Mouse (Mus musculus) layer of hippocampus, postnatal 14 days (tissue): ENCODE data around the gene Mt3. TPM values are rescaled to one million over a fixed set of nuclear protein-coding genes. Genes with fewer than 3 reads are reported as not detected.
"Not testable (repeated sequence)": the region's sequence is repeated elsewhere in the genome, so short reads cannot be mapped to it uniquely, and the experiment has no call there.

ENCODE experiments used
- DNase-seq, 2 experiments: peaks; one replicate each; pipeline ENCODE4 v3.0.0; 2021 to 2022; ENCODE audit warnings: low spot score in 2 of 2, mixed read lengths in 1 of 2
- long read RNA-seq, 2 experiments: library from polyadenylated mRNA; stranded (forward); transcript quantifications; one replicate each; pipeline ENCODE4 v2.0.0; 2021
- total RNA-seq, 2 experiments: library from RNA; stranded (reverse); gene quantifications; 2 replicates each; pipeline ENCODE4 v1.2.3; 2021

Gene Mt3
- 1,000 to 10,000 TPM; 1,034 to 1,120 TPM for total RNA-seq
- long read RNA-seq, experiment 1, transcript Mt3-201 (3 exons, 536 nt), result major isoform, 89 of 103 reads
- long read RNA-seq, experiment 1, transcript Mt3-203 (2 exons, 477 nt), result minor isoform, 5 of 103 reads
- long read RNA-seq, experiment 1, partial matches to known transcripts, result 0 of 103 reads
- long read RNA-seq, experiment 1, other reads (novel, unspliced or antisense), result 6 of 103 reads
- long read RNA-seq, experiment 2, transcript Mt3-201 (3 exons, 536 nt), result major isoform, 246 of 264 reads
- long read RNA-seq, experiment 2, transcript Mt3-203 (2 exons, 477 nt), result minor isoform, 7 of 264 reads
- long read RNA-seq, experiment 2, partial matches to known transcripts, result 2 of 264 reads
- long read RNA-seq, experiment 2, other reads (novel, unspliced or antisense), result 8 of 264 reads

DNA sequence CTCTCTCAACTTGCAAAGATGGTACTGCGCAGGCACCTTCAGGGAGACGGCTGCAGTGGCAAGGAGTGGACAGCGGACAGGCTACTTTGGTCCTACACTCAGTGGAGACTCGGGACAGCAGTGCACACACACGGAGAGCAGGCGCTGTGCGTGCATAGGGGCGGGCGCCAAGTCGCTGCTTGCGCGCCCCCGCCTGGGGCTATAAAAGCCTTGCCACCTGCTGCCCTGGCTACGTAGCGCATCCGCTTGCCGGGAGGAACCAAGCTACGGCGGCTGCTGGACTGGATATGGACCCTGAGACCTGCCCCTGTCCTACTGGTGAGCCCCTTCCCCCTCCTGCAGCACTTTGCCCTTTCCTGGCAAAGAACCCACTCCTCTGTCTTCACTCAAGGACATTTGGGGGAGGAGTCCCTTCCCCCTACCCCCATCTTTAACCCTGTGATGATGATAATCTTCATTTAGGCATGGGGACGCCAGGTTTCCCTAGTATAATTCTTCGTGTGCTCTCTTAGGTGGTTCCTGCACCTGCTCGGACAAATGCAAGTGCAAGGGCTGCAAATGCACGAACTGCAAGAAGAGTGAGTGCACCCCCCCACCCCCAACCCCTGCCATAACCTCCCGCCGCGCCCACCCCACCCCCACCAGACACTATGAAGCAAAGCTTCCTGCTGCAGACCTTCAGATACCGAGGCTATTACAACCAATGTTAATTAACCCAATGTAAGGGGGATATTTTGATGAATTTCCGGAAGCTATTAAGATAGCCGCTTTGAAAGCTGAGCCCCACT lies at the start of gene Mt3:
Mt3 (plus strand) TSS at position 95 of the 788 bp plus-strand sequence.
- peak; percentile 89 for DNase-seq

- peak in 1 of 2 experiments; percentile 63 for DNase-seq
Observed at GRCm38 (mm10) chr8:94104146-94104545, 48.3 kb upstream of the Mt3 start.

DNA sequence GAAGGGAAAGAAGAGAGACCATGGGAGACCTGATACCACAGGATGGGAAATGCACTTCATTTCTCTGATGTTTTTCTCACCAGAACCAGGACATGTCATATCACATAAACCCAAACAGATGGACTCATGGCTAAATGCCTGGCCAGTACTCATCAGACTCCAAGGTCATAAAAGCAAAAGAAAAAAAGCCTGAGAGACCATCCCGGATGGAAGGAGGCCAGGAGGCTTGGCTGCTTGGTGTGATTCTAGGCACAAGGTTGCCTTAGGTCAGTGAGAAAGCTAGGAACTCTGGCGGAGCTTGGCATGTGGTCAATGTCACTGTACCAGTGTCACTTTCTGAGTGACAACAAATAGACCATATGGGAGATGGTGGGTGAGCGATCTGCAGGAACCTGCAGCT lies 44.5 kb upstream of the Mt3 start:
- no peak for DNase-seq

GRCm38 (mm10) chr8:94109396-94109795 lies 43.0 kb upstream of the Mt3 start:
- no peak for DNase-seq

DNA sequence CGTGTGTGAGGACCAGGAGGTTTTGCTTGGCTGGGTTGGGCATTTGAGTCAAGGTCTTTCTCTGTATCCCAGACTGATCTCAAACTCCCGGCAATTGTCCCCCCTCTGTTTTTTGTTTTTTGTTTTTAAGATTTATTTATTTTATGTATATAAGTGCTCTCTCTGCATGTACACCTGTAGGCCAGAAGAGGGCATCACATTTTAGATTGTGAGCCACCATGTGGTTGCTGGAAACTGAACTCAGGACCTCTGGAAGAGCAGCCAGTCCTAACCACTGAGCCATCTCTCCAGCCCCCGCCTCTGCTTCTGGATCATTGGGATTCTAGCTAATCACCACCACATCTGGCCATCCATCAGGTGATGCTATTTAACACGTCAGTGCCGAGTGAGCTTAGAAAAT lies 42.6 kb upstream of the Mt3 start:
- DNase-seq, result no peak

GRCm38 (mm10) chr8:94110526-94111177 lies 41.8 kb upstream of the Mt3 start:
- no peak for DNase-seq

GRCm38 (mm10) chr8:94113435-94113834 lies 39.0 kb upstream of the Mt3 start:
- DNase-seq, result no peak

DNA sequence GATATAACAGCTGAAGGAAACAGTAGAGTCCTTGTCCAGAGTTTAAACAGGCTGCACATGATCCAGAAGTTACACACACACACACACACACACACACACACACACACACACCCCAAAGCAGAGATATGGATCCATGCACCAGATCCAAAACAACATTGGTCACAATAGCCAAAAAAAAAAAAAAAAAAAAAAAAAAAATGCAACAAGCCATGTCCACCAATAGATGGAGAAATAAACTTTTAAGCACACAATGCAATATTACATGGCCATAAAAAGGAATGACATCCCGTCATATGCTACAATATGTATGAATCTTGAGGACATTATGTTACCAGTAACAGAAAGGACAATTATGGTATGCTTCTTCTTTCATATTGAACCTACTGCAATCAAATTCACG lies 38.4 kb upstream of the Mt3 start:
- no peak for DNase-seq

DNA sequence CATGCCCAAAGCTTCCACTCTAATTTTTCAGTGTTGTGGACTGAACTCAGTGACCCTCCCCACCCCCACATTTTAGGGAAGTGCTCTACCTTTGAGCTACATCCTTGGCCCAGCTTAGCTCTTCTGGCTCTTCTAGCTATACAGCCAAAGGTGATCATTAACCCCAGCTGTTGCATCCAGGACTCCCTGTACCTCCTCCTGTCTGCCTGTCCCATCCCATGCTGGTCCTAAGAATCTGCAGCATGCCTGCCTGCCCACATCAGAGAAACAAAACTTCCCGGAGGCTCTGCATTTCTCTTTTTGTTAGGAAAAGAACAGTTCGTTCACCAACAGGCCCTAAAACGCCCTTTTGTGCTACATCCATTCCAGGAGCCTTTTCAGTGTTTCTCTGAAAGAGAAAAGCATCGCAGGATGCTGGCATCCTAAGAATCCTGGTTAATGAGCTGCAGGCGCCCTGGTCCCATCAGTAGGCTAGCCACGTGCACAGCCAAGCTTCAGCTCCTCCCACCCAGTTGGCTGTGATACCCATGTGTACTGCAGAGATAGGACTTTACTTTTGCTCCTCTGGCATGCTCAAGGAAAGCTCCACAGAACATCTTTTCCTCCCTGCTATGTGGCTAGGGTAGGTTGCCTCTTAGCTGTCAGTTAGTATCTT lies 33.5 kb upstream of the Mt3 start:
- peak; percentile 55 to 88 for DNase-seq

DNA sequence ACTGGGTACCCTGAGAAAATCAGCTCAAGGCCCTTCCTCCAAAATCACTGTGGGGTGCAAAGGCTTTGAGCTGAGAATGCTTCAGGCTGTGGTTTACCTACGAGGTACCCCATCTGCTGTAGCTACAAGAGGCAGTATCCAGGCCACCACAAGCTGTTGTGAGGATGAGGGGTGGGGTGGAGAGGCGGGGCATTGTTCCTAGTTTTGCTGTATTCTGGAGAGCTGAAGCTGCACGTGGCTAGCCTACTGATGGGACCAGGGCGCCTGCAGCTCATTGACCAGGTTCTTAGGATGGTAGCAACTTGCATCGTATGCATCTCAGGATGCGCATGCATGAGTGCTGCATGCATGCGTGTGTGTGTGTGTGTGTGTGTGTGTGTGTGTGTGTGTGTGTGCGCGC lies 30.8 kb upstream of the Mt3 start:
- peak in 1 of 2 experiments; percentile 47 for DNase-seq

GRCm38 (mm10) chr8:94122711-94123468 lies 29.5 kb upstream of the Mt3 start:
- DNase-seq, result peak; percentile 48 to 76

GRCm38 (mm10) chr8:94127711-94128110 lies 24.7 kb upstream of the Mt3 start:
- no peak for DNase-seq

GRCm38 (mm10) chr8:94129133-94129789 lies 23.1 kb upstream of the Mt3 start:
- no peak for DNase-seq

GRCm38 (mm10) chr8:94130126-94130525 lies 22.3 kb upstream of the Mt3 start:
- DNase-seq, result peak; percentile 37 to 69

DNA sequence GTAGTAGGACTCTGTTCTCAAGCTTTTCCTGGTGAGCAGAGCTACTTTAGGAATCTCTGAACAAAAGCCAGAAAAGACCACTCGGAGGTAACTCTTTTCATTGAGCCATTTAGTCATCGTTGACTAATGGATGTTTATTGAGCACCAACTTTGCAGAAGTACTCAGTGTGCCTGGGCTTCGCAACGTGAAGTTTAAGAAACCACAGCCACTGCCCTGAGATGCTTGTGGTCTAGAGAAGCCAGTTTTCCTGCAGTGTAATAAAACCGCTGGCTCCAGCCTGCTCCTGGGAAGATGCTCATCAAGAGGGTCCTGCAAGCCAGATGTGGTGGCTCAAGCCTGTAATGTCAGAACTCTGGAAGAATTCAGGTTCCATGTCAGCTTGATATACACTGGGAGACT lies 20.3 kb upstream of the Mt3 start:
- DNase-seq, result no peak

DNA sequence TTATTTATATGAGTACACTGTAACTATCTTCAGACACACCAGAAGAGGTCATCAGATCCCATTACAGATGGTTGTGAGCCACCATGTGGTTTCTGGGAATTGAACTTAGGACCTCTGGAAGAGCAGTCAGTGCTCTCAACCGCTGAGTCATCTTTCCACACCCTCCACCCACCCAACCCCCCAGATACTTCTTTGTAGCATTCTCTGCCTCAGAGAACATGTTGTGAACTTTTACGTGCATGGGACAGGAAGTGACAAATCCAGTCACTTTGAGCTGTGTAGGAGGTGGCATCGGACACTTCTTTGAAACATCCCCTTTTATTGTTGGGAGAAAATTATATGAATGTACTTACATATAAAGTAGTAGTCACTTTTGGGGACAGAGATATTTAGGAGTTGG lies 17.8 kb upstream of the Mt3 start:
- not testable (repeated sequence) for DNase-seq

- no peak for DNase-seq
Observed at GRCm38 (mm10) chr8:94135556-94135955, 16.9 kb upstream of the Mt3 start.

DNA sequence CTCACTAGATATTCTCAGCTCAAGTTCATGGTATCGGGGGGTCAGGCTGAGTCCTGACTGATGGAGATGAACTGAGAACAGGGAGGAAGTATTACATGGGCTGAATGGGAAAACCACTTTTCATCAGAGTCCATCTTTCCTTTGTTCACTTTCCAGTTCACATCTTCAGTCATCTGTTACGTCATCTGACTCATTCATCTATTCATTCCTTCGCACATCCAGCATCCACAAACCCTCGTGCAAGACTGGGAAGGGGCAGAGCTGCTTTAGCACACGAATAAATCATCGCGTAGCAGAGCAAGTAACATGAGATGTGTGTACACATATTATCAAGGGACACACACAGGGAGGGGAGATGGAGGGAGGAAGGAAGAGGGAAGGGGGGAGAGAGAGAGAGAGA lies 16.2 kb upstream of the Mt3 start:
- no peak for DNase-seq

DNA sequence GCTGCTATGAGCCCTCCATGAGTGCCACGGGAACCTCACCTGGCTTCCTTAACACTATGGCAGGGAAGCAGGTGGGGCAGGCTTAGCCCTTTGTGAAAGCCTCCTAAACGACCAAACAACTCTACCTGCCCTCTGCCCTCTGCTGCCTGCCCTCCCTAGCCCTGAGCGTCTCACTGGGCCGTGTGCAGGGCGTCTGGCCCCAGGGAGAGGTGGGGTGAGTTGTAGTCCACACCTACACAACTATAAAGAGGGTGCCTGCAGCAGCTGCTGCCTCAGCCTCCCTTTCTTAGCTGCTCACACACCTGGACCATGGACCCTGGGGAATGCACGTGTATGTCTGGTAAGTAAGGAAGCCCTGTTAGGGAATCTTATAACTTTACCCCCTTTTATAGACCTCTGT lies 15.5 kb upstream of the Mt3 start, which contains the start of gene Mt4:
Mt4 (plus strand) TSS at position 265 of the 400 bp plus-strand sequence.
- DNase-seq, result no peak

DNA sequence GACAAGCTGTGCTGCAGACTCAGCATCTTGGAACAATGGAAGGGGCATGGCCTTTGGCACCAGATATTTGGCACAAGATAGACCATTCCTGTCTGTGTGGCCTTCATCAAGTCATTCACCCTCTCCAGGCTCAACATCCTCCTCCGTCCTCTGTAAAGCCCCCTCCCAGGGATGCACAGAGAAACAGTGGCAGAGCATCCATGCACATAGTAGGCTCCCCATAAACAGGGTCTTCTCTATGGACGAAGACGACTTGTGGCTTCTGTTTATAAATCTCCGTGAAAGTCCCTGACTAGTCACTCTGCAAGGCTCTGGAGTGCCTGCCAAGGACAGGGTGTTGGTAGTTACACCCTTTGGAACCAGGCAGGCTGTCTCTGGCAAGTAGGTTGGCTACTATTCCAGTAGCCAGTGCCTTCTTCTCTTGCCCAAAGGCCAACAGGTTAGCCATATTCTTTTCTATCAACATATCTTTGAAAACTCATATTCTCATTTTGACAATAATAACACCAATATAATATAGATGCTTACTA lies 12.1 kb upstream of the Mt3 start:
- DNase-seq, result no peak
